Mouse (Mus musculus) ES-Bruce4 (cell line): ENCODE results near the gene Atp5c1. TPM values are rescaled to one million over a fixed set of nuclear protein-coding genes. Genes with fewer than 3 reads are reported as not detected.

Experiments used
- H3K27ac ChIP-seq: 2 replicates; pipeline ENCODE4 v1.5.1; 2012; ENCODE audit warnings: low read length, inconsistent platforms; ENCODE audit not compliant: insufficient read depth
- H3K27me3 ChIP-seq: 2 replicates; pipeline ENCODE4 v1.6.1; 2012; ENCODE audit warnings: mild to moderate bottlenecking, low read length, inconsistent platforms; ENCODE audit not compliant: control insufficient read depth, poor library complexity, insufficient read depth, severe bottlenecking
- H3K36me3 ChIP-seq: 2 replicates; pipeline ENCODE4 v1.6.1; 2012; ENCODE audit warnings: inconsistent platforms, mild to moderate bottlenecking, low read length, moderate library complexity; ENCODE audit not compliant: control insufficient read depth, poor library complexity, insufficient read depth, severe bottlenecking
- H3K4me1 ChIP-seq: one replicate; pipeline ENCODE4 v1.8.1; 2011; ENCODE audit warnings: low read length; ENCODE audit not compliant: control insufficient read depth, insufficient read depth
- H3K4me3 ChIP-seq: 2 replicates; pipeline ENCODE4 v1.5.1; 2011; ENCODE audit warnings: low read depth, mild to moderate bottlenecking, low read length
- H3K9ac ChIP-seq: 2 replicates; pipeline ENCODE4 v1.6.1; 2012; ENCODE audit warnings: low read depth, mild to moderate bottlenecking, inconsistent platforms; ENCODE audit not compliant: poor library complexity, severe bottlenecking
- H3K9me3 ChIP-seq: replicated peaks from 2 replicates; pipeline ENCODE4 v1.6.1; 2012; ENCODE audit warnings: mild to moderate bottlenecking, low read length, inconsistent platforms; ENCODE audit not compliant: control insufficient read depth, poor library complexity, insufficient read depth, severe bottlenecking
- CTCF ChIP-seq: IDR thresholded peaks from one replicate; pipeline ENCODE4 v1.8.1; 2011; ENCODE audit warnings: low read depth, low read length
- EP300 ChIP-seq: IDR thresholded peaks from 2 replicates; pipeline ENCODE4 v1.6.1; 2011; ENCODE audit warnings: low read depth, low read length; ENCODE audit not compliant: insufficient read depth
- POLR2A ChIP-seq: IDR thresholded peaks from one replicate; pipeline ENCODE4 v1.8.1; 2011; ENCODE audit warnings: low read length; ENCODE audit not compliant: insufficient read depth
- polyA plus RNA-seq: library from polyadenylated mRNA; stranded (reverse); fragments of >200 nt; gene quantifications from 2 replicates; pipeline ENCODE4 v1.2.4, GENCODE M21; 2011; ENCODE audit warnings: low read depth; ENCODE audit not compliant: missing spikeins, insufficient read depth, insufficient read length

Gene Atp5c1
- polyA plus RNA-seq, 1 experiment, result 452 TPM

- H3K27ac ChIP-seq, result no peak overlapping the region
- H3K9me3 ChIP-seq, result no peaks in the 10 kb centered on the region
- no peaks in the 10 kb centered on the region for H3K27me3 ChIP-seq
- H3K4me3 ChIP-seq, result no peak overlapping the region
- TF ChIP-seq CTCF (no peak), POLR2A (no peak), EP300 (no peak)
- peaks cover 5% of the 10 kb centered on the region for H3K4me1 ChIP-seq
- H3K9ac ChIP-seq, result no peak overlapping the region
- H3K36me3 ChIP-seq, result peaks cover 20% of the 10 kb centered on the region
These were observed 8.6 kb downstream of the Atp5c1 start for GRCm38 (mm10) chr2:10071751-10072150.

- Histone ChIP-seq H3K9ac (no peak overlapping the region), H3K27ac (no peak overlapping the region), H3K4me3 (no peak overlapping the region), H3K27me3 (no peaks in the 10 kb centered on the region), H3K4me1 (no peaks in the 10 kb centered on the region), H3K9me3 (no peaks in the 10 kb centered on the region), H3K36me3 (peaks cover 77% of the 10 kb centered on the region)
- TF ChIP-seq POLR2A, result no peak
- no peak for TF ChIP-seq EP300
- TF ChIP-seq CTCF, result no peak
These were observed 21.5 kb downstream of the Atp5c1 start for GRCm38 (mm10) chr2:10058836-10059235.

- Histone ChIP-seq H3K4me1 (peaks cover 2% of the 10 kb centered on the region), H3K4me3 (no peak overlapping the region), H3K27me3 (no peaks in the 10 kb centered on the region), H3K27ac (no peak overlapping the region), H3K9ac (no peak overlapping the region), H3K9me3 (no peaks in the 10 kb centered on the region), H3K36me3 (peaks cover 19% of the 10 kb centered on the region)
- no peak for TF ChIP-seq EP300
- TF ChIP-seq CTCF, result no peak
- no peak for TF ChIP-seq POLR2A
These were observed 28.3 kb downstream of the Atp5c1 start for GRCm38 (mm10) chr2:10051996-10052395.

- peaks cover 12% of the 10 kb centered on the region for H3K36me3 ChIP-seq
- TF ChIP-seq EP300 (no peak), CTCF (no peak), POLR2A (no peak)
- H3K4me3 ChIP-seq, result no peak overlapping the region
- H3K4me1 ChIP-seq, result peaks cover 2% of the 10 kb centered on the region
- no peak overlapping the region for H3K9ac ChIP-seq
- H3K27me3 ChIP-seq, result no peaks in the 10 kb centered on the region
- H3K9me3 ChIP-seq, result no peaks in the 10 kb centered on the region
- H3K27ac ChIP-seq, result no peak overlapping the region
These were observed 29.4 kb downstream of the Atp5c1 start for GRCm38 (mm10) chr2:10050878-10051277.

- Histone ChIP-seq H3K9me3 (no peaks in the 10 kb centered on the region), H3K4me3 (peak overlapping the region; percentile 78), H3K27me3 (no peaks in the 10 kb centered on the region), H3K4me1 (peaks cover 2% of the 10 kb centered on the region), H3K27ac (no peak overlapping the region), H3K36me3 (peaks cover 2% of the 10 kb centered on the region), H3K9ac (peak overlapping the region; percentile 92)
- TF ChIP-seq POLR2A (no peak), EP300 (no peak), CTCF (no peak)
These were observed 30.9 kb downstream of the Atp5c1 start for GRCm38 (mm10) chr2:10049456-10049855.

- H3K9me3 ChIP-seq, result no peaks in the 10 kb centered on the region
- H3K27ac ChIP-seq, result no peak within 1 kb of the TSS
- H3K4me1 ChIP-seq, result peaks cover 2% of the 10 kb centered on the region
These were observed 31.8 kb downstream of the Atp5c1 start, which contains the start of gene Taf3 for GRCm38 (mm10) chr2:10048461-10048860. Gene Taf3 (minus strand): TSS chr2:10048596.

More at GRCm38 (mm10) chr2:10048461-10048860, 31.8 kb downstream of the Atp5c1 start, which contains the start of gene Taf3:
- Histone ChIP-seq H3K27me3 (no peaks in the 10 kb centered on the region), H3K9ac (peak within 1 kb of the TSS; percentile 92), H3K36me3 (no peaks in the 10 kb centered on the region; the same call in 1 of the 2 replicates), H3K4me3 (peak within 1 kb of the TSS; percentile 87)
- TF ChIP-seq EP300 (0 out of 2 replicates have a peak, but pooled peaks have one; percentile 32), CTCF (no peak)
